Mouse (Mus musculus) layer of hippocampus, adult 8-10 months (tissue): Measurements from ENCODE around the gene Trnau1ap. TPM values are rescaled to one million over a fixed set of nuclear protein-coding genes. Genes with fewer than 3 reads are reported as not detected.

Source experiments
- total RNA-seq, 4 experiments: library from RNA; stranded (reverse); gene quantifications; 2 replicates each; pipeline ENCODE4 v1.2.4; 2022

Trnau1ap gene
- total RNA-seq, 4 experiments from 2014 or later, result 21.9 to 27.1 (median 24.0) TPM

Other genes starting within 250 kb of the Trnau1ap start
- gene Oprd1, start 185.1 kb downstream of the Trnau1ap start, total RNA-seq, result 10 to 100 TPM in 3 of 4 experiments, 1 to 10 TPM in 1; 9.2 to 13.4 (median 11.9) TPM
- 10 to 100 TPM; 45.4 to 48.3 (median 46.8) TPM for gene Ythdf2, start 117.2 kb downstream of the Trnau1ap start, total RNA-seq
- gene Gmeb1, start 67.9 kb downstream of the Trnau1ap start, total RNA-seq, result 10 to 100 TPM; 23.9 to 25.1 (median 24.5) TPM
- gene Taf12, start 55.2 kb downstream of the Trnau1ap start, total RNA-seq, result 10 to 100 TPM; 20.6 to 27.9 (median 24.9) TPM
- gene Rab42, start 26.2 kb downstream of the Trnau1ap start, total RNA-seq, result 1 to 10 TPM; 1.4 to 2.8 (median 1.9) TPM
- 10 to 100 TPM; 10.0 to 12.4 (median 11.0) TPM for gene Rcc1, start 24.1 kb upstream of the Trnau1ap start, total RNA-seq
- 10 to 100 TPM in 3 of 4 experiments, 1 to 10 TPM in 1; 9.0 to 14.0 (median 12.6) TPM for gene Phactr4, start 93.0 kb upstream of the Trnau1ap start, total RNA-seq
- 10 to 100 TPM in 1 of 4 experiments, 1 to 10 TPM in 3; 8.3 to 10.3 (median 9.2) TPM for gene Med18, start 134.4 kb upstream of the Trnau1ap start, total RNA-seq
- 10 to 100 TPM; 13.1 to 14.5 (median 14.4) TPM for gene Sesn2, start 181.0 kb upstream of the Trnau1ap start, total RNA-seq
- 100 to 1,000 TPM; 313 to 407 (median 357) TPM for gene Atpif1, start 204.1 kb upstream of the Trnau1ap start, total RNA-seq
- gene Dnajc8, start 206.0 kb upstream of the Trnau1ap start, total RNA-seq, result 100 to 1,000 TPM in 2 of 4 experiments, 10 to 100 TPM in 2; 88.8 to 104 (median 94.6) TPM
- gene Ptafr, start 234.5 kb upstream of the Trnau1ap start, total RNA-seq, result 1 to 10 TPM; 1.1 to 3.8 (median 2.5) TPM